Mouse (Mus musculus): ENCODE measurements around the gene Epha4. TPM values are rescaled to one million over a fixed set of nuclear protein-coding genes. Genes with fewer than 3 reads are reported as not detected.

Gene Epha4
- polyA plus RNA-seq, 1 experiment: 3.9 TPM

GRCm38 (mm10) chr1:77365850-77366249, 149.0 kb downstream of the Epha4 start:
- no peak for TF ChIP-seq CTCF (IDR thresholded peaks at IDR 0.05; ENCODE audit: borderline replicate concordance, control insufficient read depth, extremely low read depth, insufficient read depth, low read length, poor library complexity)
- no peak for TF ChIP-seq POLR2A (IDR thresholded peaks at IDR 0.05; ENCODE audit: control insufficient read depth, extremely low read depth, insufficient read depth, low read length, poor library complexity)
- H3K36me3 ChIP-seq (ENCODE audit: control insufficient read depth, insufficient read depth, low read length): no peaks in the 10 kb centered on the region
- no peaks in the 10 kb centered on the region for H3K27me3 ChIP-seq (ENCODE audit: control insufficient read depth, insufficient read depth, low read length)
- 79% methylated on average over 3 of the region's 3 CpGs for WGBS
- DNase-seq: no peak
- H3K4me3 ChIP-seq (ENCODE audit: control insufficient read depth, insufficient read depth, low read length): no peak overlapping the region
- no peak overlapping the region for H3K27ac ChIP-seq (ENCODE audit: control insufficient read depth, insufficient read depth, low read length)
- H3K4me1 ChIP-seq (replicated peaks; ENCODE audit: control insufficient read depth, insufficient read depth, low read length): no peaks in the 10 kb centered on the region

- Histone ChIP-seq H3K4me1 (replicated peaks; ENCODE audit: control insufficient read depth, insufficient read depth, low read length) (no peaks in the 10 kb centered on the region), H3K36me3 (ENCODE audit: control insufficient read depth, insufficient read depth, low read length) (no peaks in the 10 kb centered on the region), H3K27ac (ENCODE audit: control insufficient read depth, insufficient read depth, low read length) (no peak overlapping the region), H3K4me3 (ENCODE audit: control insufficient read depth, insufficient read depth, low read length) (no peak overlapping the region), H3K27me3 (ENCODE audit: control insufficient read depth, insufficient read depth, low read length) (no peaks in the 10 kb centered on the region)
- TF ChIP-seq POLR2A (IDR thresholded peaks at IDR 0.05; ENCODE audit: control insufficient read depth, extremely low read depth, insufficient read depth, low read length, poor library complexity): no peak
- no peak for TF ChIP-seq CTCF (IDR thresholded peaks at IDR 0.05; ENCODE audit: borderline replicate concordance, control insufficient read depth, extremely low read depth, insufficient read depth, low read length, poor library complexity)
- 87% methylated on average over 3 of the region's 3 CpGs for WGBS
- no peak for DNase-seq
Observed at GRCm38 (mm10) chr1:77364596-77364995, 150.3 kb downstream of the Epha4 start.

DNA sequence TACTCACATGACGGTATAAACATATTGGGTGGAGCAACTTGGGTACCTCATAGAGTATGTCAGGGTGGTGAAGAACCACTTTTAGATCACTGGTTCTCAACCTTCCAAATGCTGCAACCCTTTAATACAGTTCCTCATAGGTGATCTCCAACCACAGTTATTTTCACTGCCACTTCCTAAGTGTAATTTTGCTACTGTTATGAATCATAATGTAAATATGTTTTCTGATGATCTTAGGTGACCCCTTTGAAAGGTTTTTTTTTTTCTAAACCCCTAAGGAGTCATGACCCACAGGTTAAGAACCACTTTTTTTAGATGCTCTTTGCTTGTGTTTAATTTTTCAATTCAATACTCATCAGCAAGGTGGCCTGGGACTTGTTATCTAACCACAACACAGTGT, 151.0 kb downstream of the Epha4 start:
- no peak for TF ChIP-seq CTCF (IDR thresholded peaks at IDR 0.05; ENCODE audit: borderline replicate concordance, control insufficient read depth, extremely low read depth, insufficient read depth, low read length, poor library complexity)
- TF ChIP-seq POLR2A (IDR thresholded peaks at IDR 0.05; ENCODE audit: control insufficient read depth, extremely low read depth, insufficient read depth, low read length, poor library complexity): no peak
- WGBS: 92% methylated on average over 1 of the region's 1 CpGs
- Histone ChIP-seq H3K4me1 (replicated peaks; ENCODE audit: control insufficient read depth, insufficient read depth, low read length) (no peaks in the 10 kb centered on the region), H3K36me3 (ENCODE audit: control insufficient read depth, insufficient read depth, low read length) (no peaks in the 10 kb centered on the region), H3K4me3 (ENCODE audit: control insufficient read depth, insufficient read depth, low read length) (no peak overlapping the region), H3K27ac (ENCODE audit: control insufficient read depth, insufficient read depth, low read length) (no peak overlapping the region), H3K27me3 (ENCODE audit: control insufficient read depth, insufficient read depth, low read length) (no peaks in the 10 kb centered on the region)
- no peak for DNase-seq

- no peak for TF ChIP-seq CTCF (IDR thresholded peaks at IDR 0.05; ENCODE audit: borderline replicate concordance, control insufficient read depth, extremely low read depth, insufficient read depth, low read length, poor library complexity)
- TF ChIP-seq POLR2A (IDR thresholded peaks at IDR 0.05; ENCODE audit: control insufficient read depth, extremely low read depth, insufficient read depth, low read length, poor library complexity): no peak
- WGBS: 95% methylated on average over 4 of the region's 4 CpGs
- Histone ChIP-seq H3K27ac (ENCODE audit: control insufficient read depth, insufficient read depth, low read length) (no peak overlapping the region), H3K4me3 (ENCODE audit: control insufficient read depth, insufficient read depth, low read length) (no peak overlapping the region), H3K27me3 (ENCODE audit: control insufficient read depth, insufficient read depth, low read length) (no peaks in the 10 kb centered on the region), H3K36me3 (ENCODE audit: control insufficient read depth, insufficient read depth, low read length) (no peaks in the 10 kb centered on the region), H3K4me1 (replicated peaks; ENCODE audit: control insufficient read depth, insufficient read depth, low read length) (no peaks in the 10 kb centered on the region)
- DNase-seq: no peak
Observed at GRCm38 (mm10) chr1:77346459-77346858, 168.4 kb downstream of the Epha4 start.

DNA sequence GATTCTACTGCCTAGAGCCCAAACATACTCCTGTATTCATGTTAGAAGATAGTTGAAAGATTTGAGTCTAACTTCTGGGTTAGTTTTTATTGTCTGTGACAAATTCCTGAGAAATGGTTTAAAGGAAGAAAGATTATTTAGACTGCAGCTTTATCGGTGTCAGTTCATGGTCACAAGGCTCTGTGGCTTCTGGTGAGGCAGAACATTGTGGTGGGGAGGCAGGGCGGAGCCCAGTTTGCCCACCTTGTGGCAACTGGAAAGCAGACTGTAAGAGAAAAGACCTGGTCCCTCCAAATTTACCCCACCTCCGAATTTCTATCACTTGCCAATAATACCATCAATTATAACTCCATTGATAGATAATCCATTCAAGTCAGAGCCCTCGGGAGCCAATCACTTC, 171.1 kb downstream of the Epha4 start:
- TF ChIP-seq POLR2A (IDR thresholded peaks at IDR 0.05; ENCODE audit: control insufficient read depth, extremely low read depth, insufficient read depth, low read length, poor library complexity): no peak
- DNase-seq: no peak
- Histone ChIP-seq H3K4me1 (replicated peaks; ENCODE audit: control insufficient read depth, insufficient read depth, low read length) (no peaks in the 10 kb centered on the region), H3K27me3 (ENCODE audit: control insufficient read depth, insufficient read depth, low read length) (no peaks in the 10 kb centered on the region), H3K27ac (ENCODE audit: control insufficient read depth, insufficient read depth, low read length) (no peak overlapping the region), H3K4me3 (ENCODE audit: control insufficient read depth, insufficient read depth, low read length) (no peak overlapping the region), H3K36me3 (ENCODE audit: control insufficient read depth, insufficient read depth, low read length) (no peaks in the 10 kb centered on the region)
- WGBS: 89% methylated on average over 4 of the region's 4 CpGs

DNA sequence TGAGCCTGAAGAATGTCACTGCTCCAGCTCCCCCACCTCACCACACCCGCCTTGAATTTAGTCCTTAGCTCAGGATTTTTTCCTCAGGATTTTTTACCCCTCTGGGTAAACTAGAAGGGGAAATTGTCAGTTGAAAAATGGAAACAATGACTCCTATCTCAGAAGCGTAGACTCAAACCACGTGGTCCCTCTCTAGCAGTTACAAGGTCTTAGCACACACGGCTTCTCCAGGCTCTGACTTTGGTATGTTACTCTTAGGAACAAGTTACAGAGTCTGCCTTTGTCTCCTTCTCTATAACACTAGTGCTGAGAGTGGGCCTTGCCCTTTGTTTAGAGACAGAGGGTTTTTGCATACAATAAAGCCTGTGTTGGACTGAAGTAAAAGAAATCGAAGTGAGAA, 175.2 kb downstream of the Epha4 start:
- no peaks in the 10 kb centered on the region for H3K27me3 ChIP-seq (ENCODE audit: control insufficient read depth, insufficient read depth, low read length)
- no peaks in the 10 kb centered on the region for H3K36me3 ChIP-seq (ENCODE audit: control insufficient read depth, insufficient read depth, low read length)
- TF ChIP-seq CTCF (IDR thresholded peaks at IDR 0.05; ENCODE audit: borderline replicate concordance, control insufficient read depth, extremely low read depth, insufficient read depth, low read length, poor library complexity): no peak
- TF ChIP-seq POLR2A (IDR thresholded peaks at IDR 0.05; ENCODE audit: control insufficient read depth, extremely low read depth, insufficient read depth, low read length, poor library complexity): no peak
- no peaks in the 10 kb centered on the region for H3K4me1 ChIP-seq (replicated peaks; ENCODE audit: control insufficient read depth, insufficient read depth, low read length)
- no peak overlapping the region for H3K27ac ChIP-seq (ENCODE audit: control insufficient read depth, insufficient read depth, low read length)
- WGBS: 82% methylated on average over 5 of the region's 5 CpGs
- no peak for DNase-seq
- H3K4me3 ChIP-seq (ENCODE audit: control insufficient read depth, insufficient read depth, low read length): no peak overlapping the region

- 83% methylated on average over 6 of the region's 6 CpGs for WGBS
- no peak for TF ChIP-seq POLR2A (IDR thresholded peaks at IDR 0.05; ENCODE audit: control insufficient read depth, extremely low read depth, insufficient read depth, low read length, poor library complexity)
- no peak for TF ChIP-seq CTCF (IDR thresholded peaks at IDR 0.05; ENCODE audit: borderline replicate concordance, control insufficient read depth, extremely low read depth, insufficient read depth, low read length, poor library complexity)
- no peak for DNase-seq
- Histone ChIP-seq H3K27ac (ENCODE audit: control insufficient read depth, insufficient read depth, low read length) (no peak overlapping the region), H3K4me3 (ENCODE audit: control insufficient read depth, insufficient read depth, low read length) (no peak overlapping the region), H3K36me3 (ENCODE audit: control insufficient read depth, insufficient read depth, low read length) (no peaks in the 10 kb centered on the region), H3K4me1 (replicated peaks; ENCODE audit: control insufficient read depth, insufficient read depth, low read length) (no peaks in the 10 kb centered on the region), H3K27me3 (ENCODE audit: control insufficient read depth, insufficient read depth, low read length) (no peaks in the 10 kb centered on the region)
Observed at GRCm38 (mm10) chr1:77338346-77338745, 176.5 kb downstream of the Epha4 start.
